Mouse (Mus musculus): Measurements from ENCODE around the gene Syce1.
"Not testable (repeated sequence)": the region's sequence is repeated elsewhere in the genome, so short reads cannot be mapped to it uniquely, and the experiment has no call there.

Syce1 gene

GRCm38 (mm10) chr7:140765888-140766739, 21.5 kb downstream of the Syce1 start:
- DNase-seq (ENCODE audit: low spot score) = no peak

- DNase-seq (ENCODE audit: low spot score) = not testable (repeated sequence)
Observed at GRCm38 (mm10) chr7:140765391-140765790, 22.3 kb downstream of the Syce1 start.

DNA sequence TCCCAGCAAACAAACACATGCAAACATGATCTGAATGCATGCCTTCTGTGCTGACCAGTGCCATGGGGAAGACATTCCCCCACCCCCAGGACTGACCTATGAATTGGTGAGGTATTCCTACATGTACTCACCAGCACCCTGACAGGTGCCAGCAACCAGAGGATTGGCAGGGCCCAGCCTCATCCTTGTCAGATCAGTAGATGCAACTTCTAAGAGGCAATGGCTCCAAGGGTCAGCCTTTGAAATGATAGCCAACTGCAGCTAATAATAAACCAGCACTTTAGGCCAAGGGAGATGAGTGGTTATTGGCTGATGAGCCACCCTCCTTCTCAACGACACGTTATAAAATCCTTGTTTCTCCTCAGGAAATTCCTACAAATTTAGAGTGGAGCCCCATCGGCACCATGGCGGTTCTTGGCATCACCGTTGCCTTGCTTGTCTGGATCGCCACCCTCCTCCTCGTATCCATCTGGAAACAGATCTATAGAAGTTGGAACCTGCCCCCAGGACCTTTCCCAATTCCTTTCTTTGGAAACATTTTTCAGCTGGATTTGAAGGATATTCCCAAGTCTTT, 24.1 kb downstream of the Syce1 start, which contains the start of gene Cyp2e1:
TSS of gene Cyp2e1 (plus strand) at position 293 of the 574 bp plus-strand sequence.
- DNase-seq (ENCODE audit: low spot score) = no peak

DNA sequence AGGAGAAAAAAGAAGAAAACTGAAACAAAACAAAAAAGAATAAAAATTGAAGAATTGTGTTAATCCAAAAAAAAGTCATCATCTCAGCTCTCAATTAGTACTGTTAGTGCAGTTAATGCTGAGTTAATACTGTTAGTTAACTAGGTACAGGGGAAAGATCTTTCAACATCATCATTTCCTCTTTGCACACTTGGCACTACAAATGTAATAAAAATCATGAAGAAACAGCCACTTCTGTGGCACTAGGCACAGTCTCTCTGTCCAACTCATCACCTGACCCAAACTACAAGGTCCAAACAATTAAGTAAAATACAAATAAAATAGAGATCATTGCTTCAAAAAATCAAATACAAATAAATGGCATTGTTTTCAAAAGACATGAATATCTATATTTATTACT, 27.0 kb downstream of the Syce1 start:
- DNase-seq (ENCODE audit: low spot score) = no peak

GRCm38 (mm10) chr7:140756151-140756854, 31.3 kb downstream of the Syce1 start:
- no peak for DNase-seq (ENCODE audit: low spot score)

GRCm38 (mm10) chr7:140754556-140754955, 33.1 kb downstream of the Syce1 start:
- no peak for DNase-seq (ENCODE audit: low spot score)

DNA sequence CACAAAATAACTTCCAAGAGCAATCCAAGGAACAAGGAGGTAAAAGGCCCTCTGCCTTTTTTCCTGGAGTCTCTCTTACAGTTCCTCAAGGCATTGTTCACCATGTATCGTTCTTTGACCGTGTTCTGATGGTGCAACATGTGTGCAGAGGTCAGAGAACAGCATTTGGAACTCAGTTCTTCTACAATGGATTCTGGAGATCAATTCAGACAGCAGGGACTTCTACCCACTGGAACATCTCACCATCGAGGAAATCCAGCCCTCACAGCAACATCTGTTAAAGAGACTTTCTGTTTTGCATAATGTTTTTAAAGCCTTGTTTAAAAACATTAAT, 38.9 kb downstream of the Syce1 start:
- DNase-seq (ENCODE audit: low spot score) = no peak

DNA sequence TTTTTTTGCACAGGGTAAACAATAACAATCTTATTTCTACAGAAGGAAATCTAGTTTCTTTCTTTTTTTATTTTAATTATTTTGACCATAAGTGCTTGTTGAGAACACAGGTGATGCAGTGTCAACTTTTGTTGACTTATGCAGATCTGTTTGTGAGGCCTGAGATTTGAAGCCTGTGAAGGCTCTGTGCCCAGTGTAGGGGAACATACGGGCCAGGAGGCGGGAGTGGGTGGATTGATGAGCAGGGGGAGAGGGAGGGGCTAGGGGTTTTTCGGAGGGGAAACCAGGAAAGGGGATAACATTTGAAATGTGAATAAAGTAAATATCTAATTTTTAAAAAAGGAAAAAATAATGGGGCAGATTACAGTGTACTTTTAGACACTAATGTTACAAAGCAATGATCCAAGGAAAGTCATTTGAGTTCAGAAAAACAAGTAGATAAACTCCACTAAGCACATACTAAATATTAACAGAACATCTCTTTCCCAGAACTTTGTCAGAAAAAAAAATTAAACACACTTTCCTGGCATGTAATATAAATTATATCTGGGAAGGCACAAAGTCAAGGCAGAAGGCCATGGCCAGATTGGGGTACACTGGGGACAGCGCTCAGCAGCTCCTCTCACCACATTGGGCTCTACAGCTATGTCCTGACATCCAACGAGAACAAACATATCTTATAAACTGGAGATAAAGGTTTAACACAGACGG, 39.4 kb downstream of the Syce1 start:
- DNase-seq (ENCODE audit: low spot score) = no peak

DNA sequence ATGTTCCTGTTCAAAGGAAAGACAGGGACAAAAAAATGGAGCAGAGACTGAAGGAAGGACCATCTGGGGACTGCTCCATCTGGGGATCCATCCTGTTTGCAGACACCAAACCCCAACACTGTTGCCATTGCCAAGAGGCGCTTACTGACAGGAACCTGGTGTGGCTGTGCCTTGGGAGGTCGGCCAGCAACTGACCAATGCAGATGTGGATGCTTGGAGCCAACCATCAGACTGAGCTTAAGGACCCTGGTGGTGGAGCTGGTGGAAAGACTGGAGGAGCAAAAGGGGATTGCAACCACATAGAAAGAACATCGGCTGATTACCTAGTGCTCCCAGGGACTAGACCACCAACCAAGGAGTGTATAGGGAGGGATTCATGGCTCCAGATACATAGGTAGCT, 40.2 kb downstream of the Syce1 start:
- DNase-seq (ENCODE audit: low spot score) = no peak

- no peak for DNase-seq (ENCODE audit: low spot score)
Observed at GRCm38 (mm10) chr7:140733162-140733561, 54.5 kb downstream of the Syce1 start.

Measured in urinary bladder, postnatal 10 days (tissue).